In genomic region chr15:25692254-25692950, GRCm38 (mm10) we compare ENCODE assay signal across 11 mouse cellular contexts.
DNase-seq lines count a peak whose midpoint lies in the region; ATAC-seq and TF ChIP-seq lines count a peak whose summit lies in the region.
"Had no signal": no experiment of that assay in that cellular context is flagged by ENCODE, and none has a peak within 500 bp of the region (broad histone marks: within the 10 kb centered on the region; RNA-seq: fewer than 3 reads in every experiment).

No protein-coding gene starts in this region.

- no peak overlapping the region for H3K4me3 ChIP-seq in lung, postnatal 0 days (ENCODE audit: low read depth, low read length)
- H3K4me3 ChIP-seq in hindbrain, embryonic 11.5 days (ENCODE audit: low read depth, low read length) = no peak overlapping the region

- H3K27ac ChIP-seq in lung, postnatal 0 days (ENCODE audit: low read length) = no peak overlapping the region
- H3K27ac ChIP-seq in hindbrain, embryonic 11.5 days (ENCODE audit: low read depth, low read length) = no peak overlapping the region

- DNase-seq in heart, postnatal 36 days = peak; percentile 41 to 45
- no peak for DNase-seq in heart, postnatal 4 days
- DNase-seq in adrenal gland, postnatal 36 days = peak; percentile 36 to 37
- peak; percentile 63 for DNase-seq in lung, postnatal 0 days (ENCODE audit: low spot score)
- DNase-seq in left cerebral cortex, postnatal 4 days = no peak
- DNase-seq in right cerebral cortex, postnatal 36 days (ENCODE audit: low spot score in 2 of 2) = no peak
- DNase-seq in hindbrain, embryonic 11.5 days (ENCODE audit: low spot score) = no peak
- DNase-seq: cerebellum, adult 2 months had no signal

- H3K9ac ChIP-seq in lung, postnatal 0 days (replicated peaks; ENCODE audit: low read depth) = no peak overlapping the region
- H3K9ac ChIP-seq in hindbrain, embryonic 11.5 days (ENCODE audit: low read depth, low read length) = no peak overlapping the region

- 35% methylated on average over 21 of the region's 21 CpGs for WGBS in lung, postnatal 0 days
- WGBS in hindbrain, embryonic 11.5 days = 54% methylated on average over 21 of the region's 21 CpGs

- TF ChIP-seq EP300 in lung, postnatal 0 days (IDR thresholded peaks at IDR 0.05) = no peak

- TF ChIP-seq CTCF in lung, postnatal 0 days (IDR thresholded peaks at IDR 0.05) = no peak

- H3K4me1 ChIP-seq in lung, postnatal 0 days (ENCODE audit: insufficient read depth, low read depth, low read length) = peaks cover 6% of the 10 kb centered on the region; the same call in 1 of the 2 replicates
- 0 out of 2 replicates have a peak, but pooled peaks cover 2% of the 10 kb centered on the region for H3K4me1 ChIP-seq in hindbrain, embryonic 11.5 days (replicated peaks; ENCODE audit: control insufficient read depth, insufficient read depth, low read length)

- H3K9me3 ChIP-seq in lung, postnatal 0 days (ENCODE audit: low read length) = no peaks in the 10 kb centered on the region
- H3K9me3 ChIP-seq in hindbrain, embryonic 11.5 days (ENCODE audit: control insufficient read depth, low read length) = no peaks in the 10 kb centered on the region

- no peak overlapping the region for H3K4me2 ChIP-seq in lung, postnatal 0 days (replicated peaks; ENCODE audit: low read depth, low read length)
- H3K4me2 ChIP-seq in hindbrain, embryonic 11.5 days (replicated peaks; ENCODE audit: low read depth, low read length) = no peak overlapping the region
- H3K4me2 ChIP-seq: heart, embryonic 11.5 days had no signal

- intact Hi-C loops in heart, postnatal 36 days (cut with DNase I) = no loop called here
- intact Hi-C loops in left cerebral cortex, postnatal 4 days (cut with DNase I) = no loop called here

- H3K36me3 ChIP-seq in lung, postnatal 0 days (ENCODE audit: insufficient read depth, low read length) = no peaks in the 10 kb centered on the region
- no peaks in the 10 kb centered on the region for H3K36me3 ChIP-seq in hindbrain, embryonic 11.5 days (ENCODE audit: control insufficient read depth, insufficient read depth, low read length)
- H3K36me3 ChIP-seq: G1E had no signal

- peak; percentile 43 for ATAC-seq in CD4-positive, CD25-positive, alpha-beta regulatory T cell, adult 4 months
- ATAC-seq in lung, postnatal 0 days = peak; percentile 43
- no peak for ATAC-seq in hindbrain, embryonic 11.5 days (ENCODE audit: low FRiP score)

- H3K27me3 ChIP-seq in lung, postnatal 0 days (replicated peaks; ENCODE audit: insufficient read depth, low read length) = no peaks in the 10 kb centered on the region
- no peaks in the 10 kb centered on the region for H3K27me3 ChIP-seq in hindbrain, embryonic 11.5 days (ENCODE audit: control insufficient read depth, insufficient read depth, low read length)

Comparison
In these comparisons a context has a peak if more than half of its experiments do, and no peak if none do; other contexts are left out.
1. DNase-seq: peak in heart, postnatal 36 days (2 of 2), adrenal gland, postnatal 36 days (2 of 2) and lung, postnatal 0 days (single experiment); none in heart, postnatal 4 days (single experiment), left cerebral cortex, postnatal 4 days (single experiment), right cerebral cortex, postnatal 36 days (0 of 2) and hindbrain, embryonic 11.5 days (single experiment).